Mouse (Mus musculus): ENCODE measurements around the gene Grpel1.
A peak's percentile ranks its signal among the peaks of the same experiment; 100 is the strongest.

DNA sequence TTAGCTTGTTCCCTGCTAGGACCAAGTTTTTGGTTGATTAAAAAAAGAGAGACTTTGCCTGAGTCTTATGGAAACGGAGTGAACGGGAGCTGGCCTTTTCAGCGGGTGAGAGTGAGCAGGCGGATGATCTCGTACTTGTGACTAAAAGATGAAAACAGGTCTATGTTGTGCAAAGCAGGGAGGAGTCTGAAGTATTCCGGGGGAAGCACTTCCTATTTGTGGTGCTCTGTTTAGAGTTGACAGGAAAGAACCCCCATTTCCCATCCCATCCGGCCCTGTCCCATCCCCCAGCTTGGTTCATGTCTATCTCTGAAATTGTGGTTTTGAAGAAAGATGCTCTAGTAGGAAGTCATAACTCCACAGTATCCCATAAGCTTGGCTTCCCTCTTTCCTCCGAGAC lies 1.1 kb downstream of the Grpel1 start:
- no peak for TF ChIP-seq CTCF (IDR thresholded peaks at IDR 0.05; ENCODE audit: low read depth)
- TF ChIP-seq EP300 (IDR thresholded peaks at IDR 0.05; ENCODE audit: low read depth): 0 out of 2 replicates have a peak, but pooled peaks have one; percentile 13

Measured in liver, postnatal 0 days (tissue).